Mouse (Mus musculus) heart, embryonic 12.5 days (tissue): Measurements from ENCODE around the gene Dpp9. TPM values are rescaled to one million over a fixed set of nuclear protein-coding genes. Genes with fewer than 3 reads are reported as not detected.

Experiments used
- ATAC-seq: fragments of 200-750 bp; cut with Nextera tagmentation; 2 replicates; pipeline ENCODE4 v1.8.0; 2017; ENCODE audit warnings: moderate TSS enrichment, moderate library complexity; ENCODE audit not compliant: insufficient number of reproducible peaks, low FRiP score
- H3K27ac ChIP-seq: fragments of 300-500 bp; sonication (generic); 2 replicates; pipeline ENCODE4 v1.5.1; 2016; ENCODE audit warnings: mild to moderate bottlenecking, moderate library complexity; ENCODE audit not compliant: poor library complexity, severe bottlenecking
- H3K27me3 ChIP-seq: fragments of 300-500 bp; sonication (generic); replicated peaks from 2 replicates; pipeline ENCODE4 v1.6.1; 2016; ENCODE audit warnings: mild to moderate bottlenecking, moderate library complexity
- H3K36me3 ChIP-seq: fragments of 300-500 bp; sonication (generic); 2 replicates; pipeline ENCODE4 v1.6.1; 2016; ENCODE audit warnings: mild to moderate bottlenecking, moderate library complexity
- H3K4me1 ChIP-seq: fragments of 300-500 bp; sonication (generic); replicated peaks from 2 replicates; pipeline ENCODE4 v1.6.1; 2016; ENCODE audit warnings: mild to moderate bottlenecking
- H3K4me2 ChIP-seq: fragments of 300-500 bp; sonication (generic); 2 replicates; pipeline ENCODE4 v1.6.1; 2016; ENCODE audit warnings: mild to moderate bottlenecking, moderate library complexity
- H3K4me3 ChIP-seq: fragments of 300-500 bp; sonication (generic); 2 replicates; pipeline ENCODE4 v1.5.1; 2016; ENCODE audit warnings: mild to moderate bottlenecking
- H3K9ac ChIP-seq: fragments of 300-500 bp; sonication (generic); 2 replicates; pipeline ENCODE4 v1.6.1; 2016; ENCODE audit warnings: mild to moderate bottlenecking, moderate library complexity
- H3K9me3 ChIP-seq: fragments of 300-500 bp; sonication (generic); replicated peaks from 2 replicates; pipeline ENCODE4 v1.6.1; 2016; ENCODE audit warnings: mild to moderate bottlenecking, moderate library complexity
- WGBS: fragments of 180-500 bp; shearing (Covaris S2); methylation state at CpG from one replicate; pipeline ENCODE4 v1.1.7; 2016; 5-methylcytosine and 5-hydroxymethylcytosine counted together
- polyA plus RNA-seq: library from polyadenylated mRNA; unstranded; fragments of >200 nt; fragmentation: Nextera tagmentation; extraction: Ambion mirVana; gene quantifications from 2 replicates; pipeline ENCODE4 v1.2.1, GENCODE M21; 2016

Gene Dpp9
- polyA plus RNA-seq, 1 experiment from 2014 or later: 27.8 TPM

DNA sequence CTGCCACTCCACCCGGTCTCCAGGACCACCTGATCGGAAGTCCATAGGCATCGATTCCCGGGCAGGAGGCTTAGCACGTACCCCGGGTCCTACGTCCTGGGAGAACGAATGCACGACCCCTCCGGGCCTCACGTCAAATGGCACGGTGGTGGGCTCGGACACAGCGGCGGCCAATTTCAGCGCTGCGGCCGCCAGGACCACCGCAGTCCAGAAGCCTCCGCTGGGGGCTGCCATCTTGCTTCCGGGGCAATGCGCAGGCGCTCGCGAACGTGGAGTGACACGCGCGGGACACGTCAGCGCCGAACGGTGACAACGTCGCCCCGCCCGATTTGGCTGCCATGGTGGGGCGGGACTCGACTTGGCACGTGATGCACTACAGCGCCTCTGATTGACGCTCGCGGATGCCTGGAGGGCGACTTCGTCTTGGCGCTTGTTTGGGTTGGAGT, 35.0 kb downstream of the Dpp9 start, which contains the start of gene Mydgf:
TSS of gene Mydgf (minus strand) at position 263 of the 446 bp plus-strand sequence.
- peak; percentile 93 for ATAC-seq
- Histone ChIP-seq H3K4me3 (peak within 1 kb of the TSS; percentile 92), H3K27me3 (no peaks in the 10 kb centered on the region), H3K9ac (peak within 1 kb of the TSS; percentile 78), H3K9me3 (no peaks in the 10 kb centered on the region), H3K4me1 (peaks cover 23% of the 10 kb centered on the region), H3K36me3 (peaks cover 57% of the 10 kb centered on the region), H3K27ac (peak within 1 kb of the TSS; percentile 63; the same call in 1 of the 2 replicates), H3K4me2 (peak within 1 kb of the TSS; percentile 91)
- under 1% methylated on average over 47 of the region's 47 CpGs for WGBS

DNA sequence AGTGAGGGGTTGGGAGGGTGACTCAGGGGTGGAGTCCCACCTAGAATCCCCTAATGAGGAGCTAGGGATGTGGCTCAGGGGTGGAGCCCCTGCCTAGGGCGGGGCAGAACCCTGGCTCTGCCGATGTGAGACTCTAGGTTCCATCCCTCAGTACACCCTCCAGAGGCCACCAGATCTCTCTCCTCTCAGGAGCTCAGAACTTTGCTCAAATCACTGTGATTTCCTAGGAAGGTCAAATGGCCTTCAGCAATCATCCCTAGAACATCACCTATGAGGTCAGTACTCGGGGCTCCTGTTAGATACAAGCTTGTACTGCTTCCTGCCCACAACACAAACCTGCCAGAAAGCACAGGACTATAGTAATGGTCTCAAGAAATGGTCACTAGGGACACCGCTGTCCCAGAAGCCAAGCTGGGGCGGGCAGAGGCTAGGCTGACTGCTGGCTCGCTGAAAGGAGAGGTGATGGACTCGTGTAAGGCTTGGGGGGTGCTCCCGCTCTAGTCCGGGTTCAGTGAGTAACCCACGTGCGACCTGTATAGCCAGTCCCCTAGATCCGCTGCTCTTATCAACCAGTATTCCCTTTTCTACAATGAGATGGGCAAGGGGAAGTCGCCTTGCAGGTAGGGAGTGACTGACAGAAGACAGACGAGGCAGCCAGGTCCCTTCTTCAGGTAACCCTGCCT, 35.6 kb downstream of the Dpp9 start:
- Histone ChIP-seq H3K4me3 (peak overlapping the region; percentile 92), H3K27me3 (no peaks in the 10 kb centered on the region), H3K27ac (peak overlapping the region; percentile 63; the same call in 1 of the 2 replicates), H3K4me1 (peaks cover 23% of the 10 kb centered on the region), H3K36me3 (peaks cover 56% of the 10 kb centered on the region), H3K9me3 (no peaks in the 10 kb centered on the region), H3K4me2 (peak overlapping the region; percentile 91), H3K9ac (peak overlapping the region; percentile 78)
- WGBS: 1% methylated on average over 14 of the region's 14 CpGs
- peak; percentile 23; the same call in 1 of the 2 replicates for ATAC-seq

DNA sequence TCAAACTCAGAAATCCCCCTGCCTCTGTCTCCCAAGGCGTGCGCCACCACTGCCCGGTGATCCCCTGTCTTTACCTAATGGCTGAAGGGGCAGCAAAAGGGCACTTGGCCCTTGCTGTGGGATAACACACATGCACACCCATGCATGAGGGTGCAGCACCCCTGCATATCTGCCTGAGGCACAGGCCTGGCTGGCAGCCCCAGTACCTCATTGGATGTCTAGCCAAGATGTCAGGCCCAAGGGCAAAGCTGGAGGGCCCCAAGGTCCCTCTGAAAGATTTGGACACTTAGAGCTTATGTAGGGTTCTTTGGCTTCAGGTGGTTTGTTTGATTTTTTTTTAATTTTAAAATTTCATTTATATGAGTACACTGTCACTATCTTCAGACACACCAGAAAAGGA, 43.3 kb downstream of the Dpp9 start:
- Histone ChIP-seq H3K4me3 (no peak overlapping the region), H3K27ac (no peak overlapping the region), H3K9me3 (no peaks in the 10 kb centered on the region), H3K36me3 (peaks cover 59% of the 10 kb centered on the region), H3K4me1 (0 out of 2 replicates have a peak, but pooled peaks cover 6% of the 10 kb centered on the region), H3K9ac (no peak overlapping the region), H3K27me3 (no peaks in the 10 kb centered on the region), H3K4me2 (no peak overlapping the region)
- WGBS: 92% methylated on average over 3 of the region's 3 CpGs
- no peak for ATAC-seq

DNA sequence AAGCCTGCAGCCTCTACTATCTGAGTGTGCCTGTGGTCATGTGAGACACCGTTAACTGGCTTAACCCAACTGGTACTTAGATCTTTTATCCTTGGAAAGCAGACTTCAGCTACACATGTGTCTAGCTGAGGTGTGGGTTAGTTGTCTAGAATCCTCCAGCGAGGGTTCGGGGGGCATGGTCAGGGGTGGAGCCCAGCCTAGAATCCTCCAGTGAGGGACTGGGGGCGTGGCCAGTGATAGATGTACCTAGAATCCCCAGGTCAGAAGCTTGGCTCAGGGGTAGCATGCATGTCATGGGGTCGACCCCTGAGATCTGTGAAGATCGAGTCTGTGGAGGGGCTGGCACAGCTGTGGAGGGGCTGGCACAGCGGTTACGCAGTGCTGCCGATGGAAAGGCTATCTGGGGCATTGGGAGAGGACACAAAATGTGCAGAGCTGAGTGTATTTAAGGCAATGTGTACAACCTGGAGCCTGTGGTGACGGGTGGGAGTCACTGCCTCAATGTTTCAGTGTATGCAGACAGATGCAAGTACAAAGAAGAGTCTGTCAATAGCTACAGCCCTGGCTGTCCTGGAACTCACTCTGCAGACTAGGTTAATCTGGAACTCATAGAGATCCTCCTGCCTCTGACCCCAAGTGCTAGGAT, 45.2 kb downstream of the Dpp9 start:
- Histone ChIP-seq H3K4me3 (no peak overlapping the region), H3K27me3 (no peaks in the 10 kb centered on the region), H3K27ac (no peak overlapping the region), H3K4me2 (no peak overlapping the region), H3K4me1 (peaks cover 10% of the 10 kb centered on the region; the same call in 1 of the 2 replicates), H3K9ac (no peak overlapping the region), H3K36me3 (peaks cover 41% of the 10 kb centered on the region), H3K9me3 (no peaks in the 10 kb centered on the region)
- no peak for ATAC-seq
- 53% methylated on average over 10 of the region's 10 CpGs for WGBS

DNA sequence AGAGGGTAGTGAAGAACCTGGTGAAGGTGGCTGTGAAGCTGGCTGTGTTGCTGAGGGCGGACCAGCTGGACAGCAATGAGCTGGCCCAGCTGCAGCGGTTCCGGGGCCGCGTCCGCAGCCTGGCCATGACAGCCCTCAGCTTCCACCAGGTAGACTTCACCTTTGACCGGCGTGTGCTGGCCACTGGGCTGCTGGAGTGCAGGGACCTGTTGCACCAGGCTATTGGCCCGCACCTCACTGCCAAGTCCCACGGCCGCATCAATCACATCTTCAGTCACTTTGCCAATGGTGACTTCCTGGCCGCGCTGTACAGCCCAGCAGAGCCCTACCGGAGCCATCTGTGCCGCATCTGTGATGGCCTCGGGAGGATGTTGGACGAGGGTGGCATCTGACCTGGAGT, 46.8 kb downstream of the Dpp9 start:
- no peak overlapping the region for H3K27ac ChIP-seq
- WGBS: 88% methylated on average over 17 of the region's 17 CpGs
- H3K27me3 ChIP-seq: no peaks in the 10 kb centered on the region
- peaks cover 25% of the 10 kb centered on the region for H3K36me3 ChIP-seq
- H3K4me1 ChIP-seq: peaks cover 10% of the 10 kb centered on the region; the same call in 1 of the 2 replicates
- no peaks in the 10 kb centered on the region for H3K9me3 ChIP-seq
- H3K4me3 ChIP-seq: no peak overlapping the region
- H3K9ac ChIP-seq: no peak overlapping the region
- ATAC-seq: no peak
- no peak overlapping the region for H3K4me2 ChIP-seq

DNA sequence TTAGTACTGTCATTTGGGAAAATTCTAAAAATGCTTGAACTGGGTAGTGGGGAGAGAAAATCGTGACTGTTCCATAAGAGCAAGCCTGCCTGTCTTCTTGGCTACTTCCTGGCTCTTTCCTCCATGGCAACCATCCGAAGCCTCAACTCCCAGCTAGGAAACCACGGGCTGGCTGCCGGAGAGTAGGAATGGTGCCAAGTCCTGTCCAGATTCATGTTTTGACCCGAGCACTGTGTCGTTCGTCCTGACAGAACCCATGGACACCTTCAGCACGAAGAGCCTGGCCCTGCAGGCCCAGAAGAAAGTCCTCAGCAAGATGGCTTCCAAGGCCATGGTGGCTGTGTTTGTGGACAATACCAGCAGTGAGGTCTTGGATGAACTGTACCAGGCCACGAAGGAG, 47.2 kb downstream of the Dpp9 start:
- H3K4me3 ChIP-seq: no peak overlapping the region
- H3K9me3 ChIP-seq: no peaks in the 10 kb centered on the region
- no peak overlapping the region for H3K9ac ChIP-seq
- H3K27ac ChIP-seq: no peak overlapping the region
- ATAC-seq: no peak
- peaks cover 21% of the 10 kb centered on the region for H3K36me3 ChIP-seq
- H3K27me3 ChIP-seq: no peaks in the 10 kb centered on the region
- peaks cover 10% of the 10 kb centered on the region; the same call in 1 of the 2 replicates for H3K4me1 ChIP-seq
- WGBS: 73% methylated on average over 9 of the region's 9 CpGs
- no peak overlapping the region for H3K4me2 ChIP-seq

DNA sequence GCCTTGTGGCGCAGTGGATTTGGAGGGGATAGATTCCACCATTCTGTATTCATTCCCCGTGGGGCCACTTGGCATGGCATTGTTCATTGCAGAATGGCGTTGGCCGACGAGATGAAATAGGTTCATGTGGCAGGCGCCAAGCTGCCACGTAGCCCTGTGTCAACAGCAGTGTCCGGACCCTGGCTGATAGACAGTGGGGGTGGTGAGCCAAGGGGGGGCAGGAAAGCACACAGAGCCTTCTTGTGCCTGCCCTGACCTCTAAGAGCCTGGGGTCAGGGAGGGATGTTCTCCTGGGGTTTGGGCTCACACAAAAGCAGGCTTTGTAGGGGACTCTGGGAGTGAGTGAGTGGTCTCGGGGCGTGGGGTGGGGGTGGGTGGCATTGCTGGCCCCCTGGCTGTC, 48.1 kb downstream of the Dpp9 start:
- H3K9me3 ChIP-seq: no peaks in the 10 kb centered on the region
- no peak overlapping the region for H3K27ac ChIP-seq
- no peak overlapping the region for H3K9ac ChIP-seq
- no peaks in the 10 kb centered on the region for H3K27me3 ChIP-seq
- 67% methylated on average over 10 of the region's 10 CpGs for WGBS
- H3K4me3 ChIP-seq: no peak overlapping the region
- peaks cover 14% of the 10 kb centered on the region for H3K36me3 ChIP-seq
- H3K4me2 ChIP-seq: no peak overlapping the region
- peak; percentile 31; the same call in 1 of the 2 replicates for ATAC-seq
- peaks cover 10% of the 10 kb centered on the region; the same call in 1 of the 2 replicates for H3K4me1 ChIP-seq

DNA sequence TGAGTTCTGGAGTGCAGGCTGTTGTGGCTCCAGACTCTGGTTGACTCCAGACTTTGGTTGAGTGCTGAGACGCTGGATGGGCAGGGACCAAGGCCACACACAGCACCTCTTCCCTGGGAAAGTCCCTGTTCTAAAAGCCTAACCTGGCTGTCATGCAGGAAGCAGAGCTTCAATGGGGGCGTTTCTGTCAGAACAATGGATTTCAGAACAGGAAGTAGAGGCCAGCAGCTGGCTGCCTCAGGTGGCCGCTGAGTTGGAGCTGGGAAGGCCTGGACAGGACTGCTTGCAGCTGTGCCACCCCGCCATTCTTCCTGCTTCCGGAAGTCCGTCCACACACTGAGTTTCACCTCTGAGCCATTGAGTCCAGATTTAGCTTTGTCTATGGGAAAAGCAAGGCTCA, 48.9 kb downstream of the Dpp9 start:
- Histone ChIP-seq H3K4me1 (peaks cover 10% of the 10 kb centered on the region; the same call in 1 of the 2 replicates), H3K36me3 (peaks cover 6% of the 10 kb centered on the region), H3K4me3 (no peak overlapping the region), H3K27me3 (no peaks in the 10 kb centered on the region), H3K9ac (no peak overlapping the region), H3K9me3 (no peaks in the 10 kb centered on the region), H3K27ac (no peak overlapping the region), H3K4me2 (no peak overlapping the region)
- ATAC-seq: 0 out of 2 replicates have a peak, but pooled peaks have one; percentile 26
- 45% methylated on average over 6 of the region's 6 CpGs for WGBS

DNA sequence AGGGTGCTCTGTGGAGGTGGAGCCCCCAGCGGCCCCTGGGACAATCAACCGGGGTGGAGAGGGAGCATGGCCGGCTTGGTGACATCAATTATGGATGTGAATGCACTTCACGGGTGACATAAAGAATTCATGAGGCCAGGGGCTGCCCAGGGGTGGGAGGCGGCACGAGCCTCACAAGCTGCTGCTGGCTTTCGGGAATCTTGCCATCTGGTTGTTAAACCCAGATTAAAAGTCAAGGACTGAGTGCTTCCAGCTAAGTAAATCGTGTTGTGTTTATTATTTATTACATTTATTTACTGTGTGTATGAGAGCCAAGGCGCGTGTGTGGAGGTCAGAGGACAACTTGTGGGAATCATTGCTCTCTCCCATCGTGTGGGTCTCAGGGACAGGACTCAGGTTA, 53.0 kb downstream of the Dpp9 start:
- H3K36me3 ChIP-seq: no peaks in the 10 kb centered on the region
- no peak overlapping the region for H3K27ac ChIP-seq
- no peak overlapping the region; the same call in 1 of the 2 replicates for H3K9ac ChIP-seq
- WGBS: 66% methylated on average over 11 of the region's 11 CpGs
- no peak overlapping the region for H3K4me2 ChIP-seq
- ATAC-seq: no peak
- H3K27me3 ChIP-seq: 0 out of 2 replicates have a peak, but pooled peaks cover 6% of the 10 kb centered on the region
- H3K9me3 ChIP-seq: no peaks in the 10 kb centered on the region
- no peak overlapping the region for H3K4me3 ChIP-seq
- peaks cover 30% of the 10 kb centered on the region for H3K4me1 ChIP-seq

DNA sequence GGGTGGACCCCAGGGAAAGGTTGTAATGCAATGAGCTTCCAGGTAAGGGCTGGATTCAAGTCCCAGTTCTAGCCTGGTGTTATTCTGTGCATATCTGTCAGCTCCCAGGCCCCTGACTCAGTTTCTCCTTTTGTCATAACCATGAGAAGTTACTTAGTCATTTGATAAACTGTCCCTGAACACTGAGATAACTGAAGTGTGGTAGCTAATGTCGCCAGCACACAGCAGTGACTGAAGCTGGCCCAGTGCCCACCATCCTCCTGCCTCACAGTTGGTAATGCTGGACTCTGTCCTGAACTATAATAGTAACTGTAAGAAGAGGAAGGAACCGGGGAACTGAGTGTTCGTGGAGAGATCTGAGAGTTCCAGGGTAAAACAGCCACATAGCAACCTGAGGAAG, 54.2 kb downstream of the Dpp9 start:
- Histone ChIP-seq H3K27ac (no peak overlapping the region), H3K4me3 (no peak overlapping the region), H3K9me3 (no peaks in the 10 kb centered on the region), H3K4me1 (peaks cover 22% of the 10 kb centered on the region), H3K9ac (no peak overlapping the region), H3K27me3 (peaks cover 11% of the 10 kb centered on the region; the same call in 1 of the 2 replicates), H3K36me3 (no peaks in the 10 kb centered on the region), H3K4me2 (no peak overlapping the region)
- no peak for ATAC-seq
- WGBS: 65% methylated on average over 3 of the region's 3 CpGs

DNA sequence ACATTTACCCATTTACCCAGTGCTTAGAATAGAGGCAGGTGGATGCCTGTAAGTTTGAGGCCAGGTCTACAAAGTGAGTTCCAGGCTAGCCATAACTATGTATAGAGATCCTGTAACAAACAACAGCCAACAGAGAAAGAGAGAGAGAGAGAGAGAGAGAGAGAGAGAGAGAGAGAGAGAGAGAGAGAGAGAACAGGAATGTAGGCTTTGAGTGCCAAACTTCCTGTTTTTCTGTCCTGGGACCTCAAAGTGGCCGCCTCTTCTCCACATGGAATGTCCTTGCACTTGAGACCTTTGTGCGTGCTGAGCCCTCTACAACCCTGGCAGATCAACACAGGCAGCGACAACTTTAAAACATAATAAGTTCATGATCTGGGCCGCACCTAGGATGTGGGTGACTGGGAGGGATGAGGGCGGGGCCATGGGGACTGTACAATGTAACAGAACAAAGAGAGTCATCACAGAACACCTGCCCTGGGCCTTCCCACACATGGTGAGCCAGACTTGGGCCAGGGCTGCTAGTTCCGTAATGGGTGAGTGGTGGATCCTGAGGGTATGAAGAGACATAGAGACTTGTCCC, 55.1 kb downstream of the Dpp9 start:
- Histone ChIP-seq H3K4me1 (peaks cover 22% of the 10 kb centered on the region), H3K27me3 (peaks cover 20% of the 10 kb centered on the region), H3K27ac (no peak overlapping the region), H3K36me3 (no peaks in the 10 kb centered on the region), H3K4me3 (peak overlapping the region; percentile 43; the same call in 1 of the 2 replicates), H3K9me3 (no peaks in the 10 kb centered on the region), H3K4me2 (peak overlapping the region; percentile 77), H3K9ac (no peak overlapping the region)
- 68% methylated on average over 6 of the region's 6 CpGs for WGBS
- ATAC-seq: no peak
